Mouse (Mus musculus) urinary bladder, adult 18-20 months (tissue): Measurements from ENCODE around the gene Ddx39.

Experiments used
- DNase-seq, 2 experiments: peaks; one replicate each; pipeline ENCODE4 v3.0.0; 2022; ENCODE audit warnings: low spot score in 2 of 2, mixed read lengths in 2 of 2

Gene Ddx39

GRCm38 (mm10) chr8:83715031-83715690, at the start of gene Ddx39:
TSS of gene Ddx39 (plus strand) at chr8:83715177.
- peak; percentile 94 to 95 for DNase-seq

GRCm38 (mm10) chr8:83665969-83666865, 48.8 kb upstream of the Ddx39 start, which contains the start of gene Ptger1:
TSS of gene Ptger1 (plus strand) at chr8:83666678.
- DNase-seq: peak; percentile 46 to 64

- no peak for DNase-seq
These were observed 48.1 kb upstream of the Ddx39 start for GRCm38 (mm10) chr8:83666866-83667234.

GRCm38 (mm10) chr8:83667526-83667925, 47.5 kb upstream of the Ddx39 start:
- DNase-seq: no peak

GRCm38 (mm10) chr8:83668010-83668916, 46.7 kb upstream of the Ddx39 start:
- DNase-seq: no peak

GRCm38 (mm10) chr8:83669013-83669412, 46.0 kb upstream of the Ddx39 start:
- DNase-seq: no peak

- no peak for DNase-seq
These were observed 42.0 kb upstream of the Ddx39 start for GRCm38 (mm10) chr8:83672936-83673335.

GRCm38 (mm10) chr8:83674497-83674896, 40.5 kb upstream of the Ddx39 start:
- no peak for DNase-seq

- DNase-seq: no peak
These were observed 35.1 kb upstream of the Ddx39 start for GRCm38 (mm10) chr8:83679866-83680265.

GRCm38 (mm10) chr8:83680603-83681002, 34.4 kb upstream of the Ddx39 start:
- no peak for DNase-seq

GRCm38 (mm10) chr8:83681099-83681498, 33.9 kb upstream of the Ddx39 start:
- no peak for DNase-seq

GRCm38 (mm10) chr8:83684517-83684916, 30.5 kb upstream of the Ddx39 start:
- no peak for DNase-seq

- DNase-seq: no peak
These were observed 25.7 kb upstream of the Ddx39 start for GRCm38 (mm10) chr8:83689264-83689663.

GRCm38 (mm10) chr8:83693609-83694236, 21.3 kb upstream of the Ddx39 start:
- no peak for DNase-seq

- DNase-seq: no peak
These were observed 20.4 kb upstream of the Ddx39 start for GRCm38 (mm10) chr8:83694369-83695160.

- no peak for DNase-seq
These were observed 19.4 kb upstream of the Ddx39 start for GRCm38 (mm10) chr8:83695351-83696106.

GRCm38 (mm10) chr8:83697374-83698220, 17.4 kb upstream of the Ddx39 start:
- peak; percentile 37 to 63 for DNase-seq

- peak in 1 of 2 experiments; percentile 23 for DNase-seq
These were observed 16.7 kb upstream of the Ddx39 start for GRCm38 (mm10) chr8:83698291-83698660.
